Mouse (Mus musculus): ENCODE measurements around the gene Gabre. TPM values are rescaled to one million over a fixed set of nuclear protein-coding genes. Genes with fewer than 3 reads are reported as not detected.

Gabre gene
- 1.1 and 1.7 TPM in 2 replicates for polyA plus RNA-seq (2016; fragmentation: Nextera tagmentation; extraction: Ambion mirVana)

GRCm38 (mm10) chrX:72274659-72275371 is at the start of gene Gabre:
Gabre (minus strand) TSS chrX:72274803.
- 17% methylated on average over 35 of the region's 36 CpGs for WGBS
- Histone ChIP-seq H3K4me3 (peak within 1 kb of the TSS; percentile 58), H3K27me3 (ENCODE audit: insufficient read depth, poor library complexity, severe bottlenecking) (no peaks in the 10 kb centered on the region), H3K9me3 (no peaks in the 10 kb centered on the region), H3K27ac (0 out of 2 replicates have a peak within 1 kb of the TSS, but pooled peaks have one; percentile 56), H3K36me3 (0 out of 2 replicates have a peak, but pooled peaks cover 3% of the 10 kb centered on the region), H3K4me1 (no peaks in the 10 kb centered on the region)
- peak; percentile 76 for DNase-seq (ENCODE audit: low spot score)

- Histone ChIP-seq H3K4me3 (no peak overlapping the region), H3K4me1 (no peaks in the 10 kb centered on the region), H3K9me3 (no peaks in the 10 kb centered on the region), H3K27ac (no peak overlapping the region), H3K27me3 (ENCODE audit: insufficient read depth, poor library complexity, severe bottlenecking) (no peaks in the 10 kb centered on the region), H3K36me3 (no peaks in the 10 kb centered on the region)
- no peak for DNase-seq (ENCODE audit: low spot score)
- WGBS, result 84% methylated on average over 2 of the region's 2 CpGs
Measured at GRCm38 (mm10) chrX:72297812-72298211, 23.2 kb upstream of the Gabre start.

- no peak for DNase-seq (ENCODE audit: low spot score)
- WGBS, result 72% methylated on average over 1 of the region's 1 CpGs
- H3K4me3 ChIP-seq, result peak overlapping the region; percentile 58; the same call in 1 of the 2 replicates
Measured at GRCm38 (mm10) chrX:72275372-72275663, 715 bp upstream of the Gabre start.

GRCm38 (mm10) chrX:72273966-72274658 is 491 bp downstream of the Gabre start:
- Histone ChIP-seq H3K27ac (0 out of 2 replicates have a peak overlapping the region, but pooled peaks have one; percentile 56), H3K36me3 (0 out of 2 replicates have a peak, but pooled peaks cover 3% of the 10 kb centered on the region), H3K27me3 (ENCODE audit: insufficient read depth, poor library complexity, severe bottlenecking) (no peaks in the 10 kb centered on the region), H3K4me3 (peak overlapping the region; percentile 58), H3K9me3 (no peaks in the 10 kb centered on the region), H3K4me1 (no peaks in the 10 kb centered on the region)
- WGBS, result 17% methylated on average over 26 of the region's 27 CpGs
- DNase-seq (ENCODE audit: low spot score), result no peak

More at GRCm38 (mm10) chrX:72275372-72275663, 715 bp upstream of the Gabre start:
- no peaks in the 10 kb centered on the region for H3K9me3 ChIP-seq
- no peaks in the 10 kb centered on the region for H3K4me1 ChIP-seq
- H3K36me3 ChIP-seq, result no peaks in the 10 kb centered on the region
- H3K27me3 ChIP-seq (ENCODE audit: insufficient read depth, poor library complexity, severe bottlenecking), result no peaks in the 10 kb centered on the region
- no peak overlapping the region for H3K27ac ChIP-seq

GRCm38 (mm10) chrX:72270637-72271036 is 4.0 kb downstream of the Gabre start:
- no peaks in the 10 kb centered on the region for H3K9me3 ChIP-seq
- H3K27ac ChIP-seq, result no peak overlapping the region
- H3K4me1 ChIP-seq, result no peaks in the 10 kb centered on the region
- 0 out of 2 replicates have a peak, but pooled peaks cover 3% of the 10 kb centered on the region for H3K36me3 ChIP-seq
- no peak for DNase-seq (ENCODE audit: low spot score)
- no peaks in the 10 kb centered on the region for H3K27me3 ChIP-seq (ENCODE audit: insufficient read depth, poor library complexity, severe bottlenecking)
- no peak overlapping the region for H3K4me3 ChIP-seq
- WGBS, result 88% methylated on average over 11 of the region's 11 CpGs

GRCm38 (mm10) chrX:72221717-72222116 is 52.9 kb downstream of the Gabre start, which contains the start of gene Magea4:
Magea4 (plus strand) TSS chrX:72222017.
- Histone ChIP-seq H3K27ac (no peak within 1 kb of the TSS), H3K36me3 (no peaks in the 10 kb centered on the region), H3K4me1 (no peaks in the 10 kb centered on the region), H3K27me3 (ENCODE audit: insufficient read depth, poor library complexity, severe bottlenecking) (no peaks in the 10 kb centered on the region), H3K4me3 (no peak within 1 kb of the TSS), H3K9me3 (no peaks in the 10 kb centered on the region)
- DNase-seq (ENCODE audit: low spot score), result no peak
- 64% methylated on average over 2 of the region's 2 CpGs for WGBS

MicroRNAs encoded within 50 kb of the gene (microRNA counts, 519-probe panel; counts per million panel counts)
- not detected for microRNA mmu-miR-224
- microRNA mmu-miR-452, result not detected

Small RNA genes within 50 kb of the gene (microRNA-seq; reads per million reads assigned to microRNA genes)
- gene Mir224, result 241 reads per million, percentile 61 among the genes with 10 or more reads in this experiment
- 49.0 reads per million, percentile 43 among the genes with 10 or more reads in this experiment for gene Mir452

Other genes with a start within 250 kb of the Gabre start
- not detected in 2 replicates for gene Magea4, start 52.8 kb downstream of the Gabre start, polyA plus RNA-seq (2016; fragmentation: Nextera tagmentation; extraction: Ambion mirVana)
- gene Magea10, start 112.1 kb upstream of the Gabre start, polyA plus RNA-seq (2016; fragmentation: Nextera tagmentation; extraction: Ambion mirVana), result not detected in 2 replicates

All from heart, embryonic 10.5 days (tissue).